Mouse (Mus musculus) neural tube, embryonic 12.5 days (tissue): Measurements from ENCODE around the gene Rapgef4. TPM values are rescaled to one million over a fixed set of nuclear protein-coding genes. Genes with fewer than 3 reads are reported as not detected.
A peak's percentile ranks its signal among the peaks of the same experiment; 100 is the strongest.

Experiments used
- ATAC-seq: fragments of 200-750 bp; cut with Nextera tagmentation; 2 replicates; pipeline ENCODE4 v1.8.0; 2017; ENCODE audit warnings: low read depth, mild to moderate bottlenecking, moderate TSS enrichment, moderate library complexity; ENCODE audit not compliant: low FRiP score
- H3K27ac ChIP-seq: fragments of 300-500 bp; sonication (generic); 2 replicates; pipeline ENCODE4 v1.5.1; 2016
- H3K27me3 ChIP-seq: fragments of 300-500 bp; sonication (generic); replicated peaks from 2 replicates; pipeline ENCODE4 v1.6.1; 2016; ENCODE audit warnings: mild to moderate bottlenecking
- H3K36me3 ChIP-seq: fragments of 300-500 bp; sonication (generic); 2 replicates; pipeline ENCODE4 v1.6.1; 2016; ENCODE audit warnings: mild to moderate bottlenecking
- H3K4me1 ChIP-seq: fragments of 300-500 bp; sonication (generic); 2 replicates; pipeline ENCODE4 v1.6.1; 2016
- H3K4me2 ChIP-seq: fragments of 300-500 bp; sonication (generic); replicated peaks from 2 replicates; pipeline ENCODE4 v1.6.1; 2016; ENCODE audit warnings: mild to moderate bottlenecking
- H3K4me3 ChIP-seq: fragments of 300-500 bp; sonication (generic); 2 replicates; pipeline ENCODE4 v1.5.1; 2016
- H3K9ac ChIP-seq: fragments of 300-500 bp; sonication (generic); 2 replicates; pipeline ENCODE4 v1.6.1; 2016; ENCODE audit warnings: mild to moderate bottlenecking
- H3K9me3 ChIP-seq: fragments of 300-500 bp; sonication (generic); 2 replicates; pipeline ENCODE4 v1.6.1; 2016; ENCODE audit warnings: mild to moderate bottlenecking
- WGBS: fragments of 180-500 bp; shearing (Covaris S2); methylation state at CpG from one replicate; pipeline ENCODE4 v1.1.7; 2016; 5-methylcytosine and 5-hydroxymethylcytosine counted together
- polyA plus RNA-seq: library from polyadenylated mRNA; unstranded; fragments of >200 nt; fragmentation: Nextera tagmentation; extraction: Ambion mirVana; gene quantifications from 2 replicates; pipeline ENCODE4 v1.2.1, GENCODE M21; 2016

The Rapgef4 gene
- polyA plus RNA-seq, 1 experiment from 2014 or later: 24.0 TPM

DNA sequence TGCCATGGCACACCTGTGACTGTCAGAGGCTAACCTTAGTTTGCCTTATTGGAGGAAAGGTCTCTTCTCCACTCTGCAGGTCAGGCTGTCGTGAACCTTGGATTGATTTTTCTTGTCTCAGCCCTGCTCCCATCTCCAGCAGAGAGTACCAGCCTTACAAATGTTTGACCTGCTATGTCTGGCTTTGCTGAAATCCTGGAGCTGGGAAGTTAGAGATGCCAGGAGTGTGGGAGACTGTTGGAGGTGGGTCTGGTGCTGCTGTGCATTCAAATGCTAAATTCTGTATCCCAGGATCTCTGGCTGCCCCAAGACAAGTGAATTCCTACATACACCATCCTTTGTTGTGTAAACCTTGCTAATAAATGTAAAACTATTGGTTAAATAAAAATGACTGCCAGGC lies 37.7 kb downstream of the Rapgef4 start:
- Histone ChIP-seq H3K27ac (no peak overlapping the region), H3K4me3 (no peak overlapping the region), H3K9me3 (no peaks in the 10 kb centered on the region), H3K4me2 (no peak overlapping the region), H3K9ac (no peak overlapping the region), H3K36me3 (no peaks in the 10 kb centered on the region), H3K27me3 (no peaks in the 10 kb centered on the region), H3K4me1 (no peaks in the 10 kb centered on the region)
- 83% methylated on average over 1 of the region's 1 CpGs for WGBS
- no peak for ATAC-seq

GRCm38 (mm10) chr2:72020755-72021154 lies 39.7 kb downstream of the Rapgef4 start:
- Histone ChIP-seq H3K4me1 (no peaks in the 10 kb centered on the region), H3K9me3 (no peaks in the 10 kb centered on the region), H3K27ac (no peak overlapping the region), H3K4me2 (no peak overlapping the region), H3K9ac (no peak overlapping the region), H3K4me3 (no peak overlapping the region), H3K27me3 (no peaks in the 10 kb centered on the region), H3K36me3 (no peaks in the 10 kb centered on the region)
- no peak for ATAC-seq
- 95% methylated on average over 15 of the region's 15 CpGs for WGBS

GRCm38 (mm10) chr2:72021440-72021839 lies 40.4 kb downstream of the Rapgef4 start:
- Histone ChIP-seq H3K27me3 (no peaks in the 10 kb centered on the region), H3K27ac (no peak overlapping the region), H3K9ac (no peak overlapping the region), H3K9me3 (no peaks in the 10 kb centered on the region), H3K36me3 (no peaks in the 10 kb centered on the region), H3K4me1 (no peaks in the 10 kb centered on the region), H3K4me2 (no peak overlapping the region), H3K4me3 (no peak overlapping the region)
- 74% methylated on average over 5 of the region's 5 CpGs for WGBS
- ATAC-seq: no peak

DNA sequence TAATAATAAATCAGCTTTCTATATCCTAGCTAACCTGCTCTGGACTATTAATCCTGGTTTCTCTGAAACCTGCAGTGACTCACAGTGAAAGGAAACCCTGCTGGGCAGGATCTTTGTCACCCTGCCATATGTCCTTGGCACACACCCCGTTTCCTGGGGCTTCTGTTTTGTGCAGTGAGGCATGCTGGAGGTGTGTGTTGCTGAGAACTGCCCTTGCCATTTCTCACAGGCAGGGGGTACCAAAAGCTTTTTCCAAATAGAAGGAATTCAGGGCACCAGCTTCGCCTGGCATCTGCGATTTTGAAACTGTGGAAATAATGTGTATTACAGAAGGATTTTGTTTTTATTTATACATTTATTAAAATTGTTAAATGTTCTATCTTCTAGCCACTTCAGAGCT lies 40.8 kb downstream of the Rapgef4 start:
- H3K36me3 ChIP-seq: no peaks in the 10 kb centered on the region
- 59% methylated on average over 3 of the region's 3 CpGs for WGBS
- no peak overlapping the region for H3K4me2 ChIP-seq
- H3K4me3 ChIP-seq: no peak overlapping the region
- no peaks in the 10 kb centered on the region for H3K9me3 ChIP-seq
- H3K9ac ChIP-seq: no peak overlapping the region
- no peak for ATAC-seq
- no peak overlapping the region for H3K27ac ChIP-seq
- H3K4me1 ChIP-seq: no peaks in the 10 kb centered on the region
- no peaks in the 10 kb centered on the region for H3K27me3 ChIP-seq

DNA sequence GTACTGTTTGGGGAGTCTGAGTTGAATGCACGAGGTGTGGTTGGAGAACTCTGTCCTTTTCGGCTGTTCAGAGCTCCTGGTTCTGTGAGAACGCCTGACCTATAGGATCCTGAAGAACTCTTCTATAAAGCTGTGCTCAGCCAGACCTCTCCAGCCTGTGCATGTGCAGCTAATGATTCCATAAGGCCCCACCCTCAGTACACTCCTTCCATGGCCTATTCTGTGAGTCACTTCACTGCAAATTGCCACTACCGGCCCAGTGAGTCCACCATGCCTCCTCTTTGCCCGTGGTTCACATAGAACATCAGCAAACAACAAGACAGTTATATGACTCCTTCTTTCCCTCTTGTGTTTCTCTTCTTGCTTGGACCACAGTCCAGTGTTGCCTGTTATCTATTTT lies 42.8 kb downstream of the Rapgef4 start:
- H3K4me3 ChIP-seq: no peak overlapping the region
- no peaks in the 10 kb centered on the region for H3K4me1 ChIP-seq
- WGBS: 91% methylated on average over 5 of the region's 5 CpGs
- no peaks in the 10 kb centered on the region for H3K27me3 ChIP-seq
- H3K27ac ChIP-seq: no peak overlapping the region
- H3K36me3 ChIP-seq: no peaks in the 10 kb centered on the region
- H3K9me3 ChIP-seq: no peaks in the 10 kb centered on the region
- no peak overlapping the region for H3K9ac ChIP-seq
- no peak for ATAC-seq
- no peak overlapping the region for H3K4me2 ChIP-seq

DNA sequence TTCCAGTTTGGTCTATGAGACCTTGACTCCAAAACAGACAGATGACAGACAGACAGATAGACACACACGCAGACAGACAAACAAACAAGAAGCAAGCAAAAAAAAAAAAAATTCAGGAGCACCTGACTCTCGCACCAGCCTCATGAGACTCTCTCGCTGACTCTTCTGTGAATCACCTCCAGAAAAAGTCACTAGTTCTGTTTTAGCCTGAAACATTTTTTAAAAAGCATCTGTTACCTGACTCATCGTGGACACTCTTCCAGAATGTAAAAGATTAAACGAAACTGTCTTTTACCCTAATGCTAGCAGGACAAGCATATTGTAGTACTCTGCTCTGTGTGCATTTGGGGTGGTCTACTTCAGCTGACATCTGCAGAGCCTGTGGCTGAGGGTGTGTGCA lies 44.6 kb downstream of the Rapgef4 start:
- Histone ChIP-seq H3K27me3 (no peaks in the 10 kb centered on the region), H3K4me3 (no peak overlapping the region), H3K4me1 (no peaks in the 10 kb centered on the region), H3K9ac (no peak overlapping the region), H3K36me3 (no peaks in the 10 kb centered on the region), H3K4me2 (no peak overlapping the region), H3K27ac (no peak overlapping the region), H3K9me3 (no peaks in the 10 kb centered on the region)
- WGBS: 92% methylated on average over 5 of the region's 5 CpGs
- no peak for ATAC-seq

DNA sequence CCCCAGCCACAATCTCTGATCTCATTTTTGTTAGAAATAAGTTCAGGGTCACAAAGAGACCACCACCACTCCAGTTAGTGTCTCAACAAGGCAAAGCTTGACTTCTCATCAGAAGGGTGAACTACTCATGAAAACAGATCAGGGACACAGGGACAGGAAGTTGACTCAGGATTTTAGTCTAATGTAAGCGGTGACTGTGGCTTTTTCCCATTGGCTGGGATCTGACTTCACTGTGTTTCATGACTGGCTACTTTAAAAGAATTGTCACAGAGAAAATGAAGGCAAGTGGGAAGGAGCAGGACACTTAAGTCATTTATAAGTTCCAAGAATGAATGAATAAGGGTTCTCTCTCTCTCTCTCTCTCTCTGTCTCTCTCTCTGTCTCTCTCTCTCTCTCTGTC lies 45.5 kb downstream of the Rapgef4 start:
- Histone ChIP-seq H3K4me3 (no peak overlapping the region), H3K36me3 (no peaks in the 10 kb centered on the region), H3K27me3 (no peaks in the 10 kb centered on the region), H3K4me2 (no peak overlapping the region), H3K4me1 (no peaks in the 10 kb centered on the region), H3K9me3 (no peaks in the 10 kb centered on the region), H3K9ac (no peak overlapping the region), H3K27ac (no peak overlapping the region)
- no peak for ATAC-seq
- WGBS: 92% methylated on average over 1 of the region's 1 CpGs

DNA sequence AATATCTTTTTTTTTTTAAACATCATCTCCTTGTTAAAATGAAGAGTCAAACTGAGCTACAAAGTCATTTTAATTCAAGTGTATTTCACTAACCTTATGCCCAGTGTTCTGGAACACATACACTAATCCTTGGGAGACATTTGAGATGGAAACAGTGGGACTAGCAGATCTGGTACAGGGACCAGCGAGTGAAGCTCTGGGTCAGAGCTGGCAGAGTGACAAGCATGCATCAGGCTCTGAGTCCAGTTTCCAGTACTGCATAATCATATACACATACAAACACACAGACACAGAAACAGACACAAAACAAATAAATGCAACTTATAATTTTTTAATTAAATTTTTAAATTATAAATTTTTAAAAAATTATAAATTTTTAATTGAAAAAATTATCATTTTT lies 48.0 kb downstream of the Rapgef4 start:
- Histone ChIP-seq H3K4me2 (no peak overlapping the region), H3K4me1 (no peaks in the 10 kb centered on the region), H3K27me3 (no peaks in the 10 kb centered on the region), H3K27ac (no peak overlapping the region), H3K9me3 (no peaks in the 10 kb centered on the region), H3K4me3 (no peak overlapping the region), H3K9ac (no peak overlapping the region), H3K36me3 (no peaks in the 10 kb centered on the region)
- 89% methylated on average over 1 of the region's 1 CpGs for WGBS
- ATAC-seq: no peak

DNA sequence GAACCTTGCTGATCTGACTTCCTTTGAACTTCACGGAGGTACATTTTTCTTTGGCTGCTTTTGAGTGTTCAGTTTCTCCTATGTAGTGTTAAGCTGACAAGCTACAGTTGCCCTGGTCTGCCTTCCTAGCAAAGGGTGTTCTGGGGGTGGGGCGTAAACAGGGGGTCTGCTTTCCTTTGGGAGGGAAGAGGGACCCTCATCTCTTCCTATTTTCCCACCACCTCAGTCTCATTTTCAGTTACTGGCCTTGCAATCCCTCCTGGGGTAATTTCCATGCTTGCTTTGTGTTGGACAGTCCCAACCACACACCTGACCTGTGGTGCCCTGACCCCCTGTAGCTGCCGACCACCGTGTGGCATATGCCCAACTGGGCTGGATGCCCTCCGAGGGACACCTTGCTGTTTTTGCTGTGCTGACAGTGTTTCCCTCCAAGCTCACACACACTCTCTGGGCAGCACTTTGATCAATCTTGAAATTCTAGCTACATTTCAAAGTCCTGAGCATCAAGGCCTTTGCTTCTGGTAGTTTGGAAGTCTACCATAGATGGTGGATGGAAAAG lies 48.6 kb downstream of the Rapgef4 start:
- H3K27ac ChIP-seq: no peak overlapping the region
- no peak overlapping the region for H3K9ac ChIP-seq
- no peaks in the 10 kb centered on the region for H3K9me3 ChIP-seq
- no peak for ATAC-seq
- 80% methylated on average over 5 of the region's 5 CpGs for WGBS
- H3K4me1 ChIP-seq: no peaks in the 10 kb centered on the region
- H3K27me3 ChIP-seq: no peaks in the 10 kb centered on the region
- no peak overlapping the region for H3K4me2 ChIP-seq
- H3K36me3 ChIP-seq: no peaks in the 10 kb centered on the region
- H3K4me3 ChIP-seq: no peak overlapping the region

DNA sequence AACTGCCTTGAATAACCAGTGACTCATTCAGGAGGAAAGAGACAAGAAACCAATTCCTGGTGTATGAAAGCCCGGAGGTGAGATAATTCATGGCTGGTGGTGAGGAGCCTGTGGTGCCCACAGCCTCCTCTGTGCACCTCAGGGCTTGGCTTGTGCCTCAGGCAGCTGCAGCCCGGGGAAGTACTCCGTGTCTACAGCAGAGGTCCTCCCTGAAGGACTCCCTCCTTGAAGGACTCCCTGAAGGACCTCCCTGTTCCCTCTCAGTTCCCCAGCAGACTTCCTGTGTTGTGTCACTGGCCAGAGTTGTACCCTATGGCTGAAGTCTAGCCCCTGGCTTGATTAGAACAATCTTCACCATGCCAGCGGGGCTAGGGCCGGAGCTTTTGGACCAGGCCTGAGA lies 50.7 kb downstream of the Rapgef4 start:
- Histone ChIP-seq H3K36me3 (no peaks in the 10 kb centered on the region), H3K4me2 (no peak overlapping the region), H3K27ac (no peak overlapping the region), H3K4me3 (no peak overlapping the region), H3K9me3 (no peaks in the 10 kb centered on the region), H3K4me1 (no peaks in the 10 kb centered on the region), H3K9ac (no peak overlapping the region), H3K27me3 (no peaks in the 10 kb centered on the region)
- 81% methylated on average over 5 of the region's 5 CpGs for WGBS
- ATAC-seq: no peak

DNA sequence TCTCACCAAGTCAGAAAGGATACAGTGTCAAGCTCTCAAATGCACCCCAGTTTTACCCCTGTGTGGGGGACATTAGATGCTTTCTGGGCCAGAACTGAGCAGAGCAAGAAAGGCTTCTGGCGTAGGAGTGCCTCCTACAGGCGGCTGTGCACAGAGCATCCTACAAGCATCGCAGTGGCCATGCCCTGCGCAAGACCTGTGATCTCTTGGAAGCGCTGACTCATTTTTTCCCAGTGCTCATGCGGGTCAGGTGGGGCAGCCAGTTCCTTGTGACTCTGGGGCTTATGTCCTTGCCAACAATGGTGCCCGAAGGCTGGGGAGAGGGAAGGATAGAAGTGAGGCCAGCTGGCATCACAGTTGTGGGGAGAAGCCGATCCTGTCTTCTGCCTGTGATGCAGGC lies 54.6 kb downstream of the Rapgef4 start:
- no peak overlapping the region for H3K27ac ChIP-seq
- peaks cover 15% of the 10 kb centered on the region for H3K4me1 ChIP-seq
- no peaks in the 10 kb centered on the region for H3K9me3 ChIP-seq
- H3K9ac ChIP-seq: no peak overlapping the region
- ATAC-seq: no peak
- no peak overlapping the region for H3K4me3 ChIP-seq
- WGBS: 55% methylated on average over 8 of the region's 8 CpGs
- no peak overlapping the region for H3K4me2 ChIP-seq
- no peaks in the 10 kb centered on the region for H3K27me3 ChIP-seq
- no peaks in the 10 kb centered on the region for H3K36me3 ChIP-seq

DNA sequence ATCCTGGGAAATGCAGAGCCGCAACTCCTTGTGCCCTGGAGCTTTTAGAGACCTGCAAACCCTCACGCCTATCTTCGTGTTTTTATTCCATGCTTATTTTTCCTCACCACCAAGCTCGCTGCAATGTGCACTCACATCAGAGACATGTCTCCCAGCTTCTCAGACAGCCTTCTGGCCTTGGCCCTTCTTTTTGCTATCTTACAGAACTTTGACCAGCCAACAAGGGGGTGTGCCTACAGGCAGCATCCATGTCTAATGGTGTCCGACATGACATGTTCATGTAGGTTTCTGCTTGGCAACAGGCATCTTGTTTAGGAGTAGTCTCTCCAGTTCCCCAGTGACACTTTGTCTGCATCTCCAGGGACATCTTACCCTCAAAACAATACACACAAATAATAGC lies 56.3 kb downstream of the Rapgef4 start:
- Histone ChIP-seq H3K4me1 (peaks cover 15% of the 10 kb centered on the region), H3K27me3 (no peaks in the 10 kb centered on the region), H3K4me2 (no peak overlapping the region), H3K36me3 (no peaks in the 10 kb centered on the region), H3K9ac (no peak overlapping the region), H3K27ac (no peak overlapping the region), H3K9me3 (no peaks in the 10 kb centered on the region), H3K4me3 (no peak overlapping the region)
- WGBS: 91% methylated on average over 5 of the region's 5 CpGs
- ATAC-seq: no peak

DNA sequence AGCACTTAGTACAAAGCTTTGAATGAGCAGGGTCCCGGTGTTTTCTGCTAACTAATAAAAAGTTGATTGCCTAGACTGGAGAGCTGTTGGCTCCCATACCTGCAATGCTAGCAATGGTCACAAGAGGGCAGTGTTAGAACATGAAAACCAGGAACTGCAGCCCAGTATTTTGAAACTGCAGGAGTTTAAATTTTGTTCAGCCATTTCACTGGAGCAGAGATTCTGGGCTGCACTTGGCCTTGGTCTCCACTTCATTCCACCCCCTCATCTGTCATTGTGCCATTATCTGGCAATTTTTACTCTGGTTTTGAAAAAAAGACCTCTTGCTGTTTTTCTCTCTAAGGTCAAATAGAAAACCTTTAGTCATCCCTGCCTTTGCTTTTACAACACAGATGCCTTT lies 57.2 kb downstream of the Rapgef4 start:
- WGBS: 14% methylated on average over 1 of the region's 1 CpGs
- Histone ChIP-seq H3K27ac (no peak overlapping the region), H3K36me3 (no peaks in the 10 kb centered on the region), H3K9me3 (no peaks in the 10 kb centered on the region), H3K4me2 (peak overlapping the region; percentile 43), H3K27me3 (no peaks in the 10 kb centered on the region), H3K4me1 (peaks cover 15% of the 10 kb centered on the region), H3K9ac (no peak overlapping the region), H3K4me3 (no peak overlapping the region)
- ATAC-seq: no peak
